Mouse (Mus musculus) v-Abl transformed pro-B cells (cell line): ENCODE data around the gene Aldh3b2.
"Not testable (repeated sequence)": the region's sequence is repeated elsewhere in the genome, so short reads cannot be mapped to it uniquely, and the experiment has no call there.

Source experiments
- in situ Hi-C, 2 experiments: fragments of 400-800 bp; cut with MboI; formaldehyde crosslinking; loops; one replicate each; pipeline ENCODE4 v1.15.1; 2025; ENCODE audit not compliant: unreplicated experiment in 2 of 2

The Aldh3b2 gene

GRCm38 (mm10) chr19:3945872-3946564, 26.1 kb upstream of the Aldh3b2 start:
- in situ Hi-C loops = loop anchor here in 1 of 2 experiments (5.0 kb wide), 1 partner anchor 39 kb away; the partner anchor contains the start of gene Tcirg1

- in situ Hi-C loops = loop anchor here in 1 of 2 experiments (5.0 kb wide), 1 partner anchor 39 kb away; the partner anchor contains the start of gene Tcirg1
These were observed 25.4 kb upstream of the Aldh3b2 start for GRCm38 (mm10) chr19:3946715-3947114.

GRCm38 (mm10) chr19:3947813-3948212, 24.3 kb upstream of the Aldh3b2 start:
- in situ Hi-C loops = loop anchor here in 1 of 2 experiments (5.0 kb wide), 1 partner anchor 41 kb away; the partner anchor contains the start of gene Tcirg1

- in situ Hi-C loops = loop anchor here in 1 of 2 experiments (5.0 kb wide), 1 partner anchor 41 kb away; the partner anchor contains the start of gene Tcirg1
These were observed 23.6 kb upstream of the Aldh3b2 start for GRCm38 (mm10) chr19:3948546-3948945.

GRCm38 (mm10) chr19:3950331-3950730, 21.8 kb upstream of the Aldh3b2 start:
- in situ Hi-C loops = no loop called here

- in situ Hi-C loops = no loop called here
These were observed 20.7 kb upstream of the Aldh3b2 start for GRCm38 (mm10) chr19:3951461-3951860.

- in situ Hi-C loops = no loop called here
These were observed 20.0 kb upstream of the Aldh3b2 start for GRCm38 (mm10) chr19:3952099-3952498.

GRCm38 (mm10) chr19:3955033-3955432, 17.1 kb upstream of the Aldh3b2 start:
- in situ Hi-C loops = no loop called here

- in situ Hi-C loops = no loop called here
These were observed 16.3 kb upstream of the Aldh3b2 start for GRCm38 (mm10) chr19:3955804-3956203.

GRCm38 (mm10) chr19:3957296-3958036, 14.7 kb upstream of the Aldh3b2 start:
- in situ Hi-C loops = not testable (repeated sequence)

- in situ Hi-C loops = no loop called here
These were observed 13.7 kb upstream of the Aldh3b2 start, which contains the start of gene Aldh3b3 for GRCm38 (mm10) chr19:3958470-3958869. TSS of gene Aldh3b3 (plus strand) at chr19:3958645.

- in situ Hi-C loops = no loop called here
These were observed 13.1 kb upstream of the Aldh3b2 start for GRCm38 (mm10) chr19:3959030-3959429.

- in situ Hi-C loops = no loop called here
These were observed 11.9 kb upstream of the Aldh3b2 start for GRCm38 (mm10) chr19:3960211-3960610.

- in situ Hi-C loops = not testable (repeated sequence)
These were observed 10.3 kb upstream of the Aldh3b2 start for GRCm38 (mm10) chr19:3961805-3962204.

- in situ Hi-C loops = no loop called here
These were observed 9.7 kb upstream of the Aldh3b2 start for GRCm38 (mm10) chr19:3962469-3962868.

- in situ Hi-C loops = no loop called here
These were observed 8.1 kb upstream of the Aldh3b2 start for GRCm38 (mm10) chr19:3964030-3964429.

GRCm38 (mm10) chr19:3966330-3967075, 5.6 kb upstream of the Aldh3b2 start:
- in situ Hi-C loops = no loop called here

- in situ Hi-C loops = no loop called here
These were observed 4.9 kb upstream of the Aldh3b2 start for GRCm38 (mm10) chr19:3967258-3967657.

- in situ Hi-C loops = not testable (repeated sequence)
These were observed 2.5 kb downstream of the Aldh3b2 start for GRCm38 (mm10) chr19:3974608-3975007.

- in situ Hi-C loops = no loop called here
These were observed 3.7 kb downstream of the Aldh3b2 start for GRCm38 (mm10) chr19:3975866-3976265.

- in situ Hi-C loops = loop anchor here (5.0 kb wide), 2 partner anchors 93 to 188 kb away; no protein-coding TSS in a partner anchor
These were observed 8.2 kb downstream of the Aldh3b2 start for GRCm38 (mm10) chr19:3980309-3980708.
